Mouse (Mus musculus) lung, postnatal 0 days (tissue): ENCODE results near the gene Etv5. TPM values are rescaled to one million over a fixed set of nuclear protein-coding genes. Genes with fewer than 3 reads are reported as not detected.

ENCODE experiments used
- ATAC-seq: fragments of 200-750 bp; cut with Nextera tagmentation; 2 replicates; pipeline ENCODE4 v1.8.0; 2017; ENCODE audit warnings: moderate library complexity
- DNase-seq: peaks from one replicate; pipeline ENCODE4 v3.0.0-alpha.2; 2016; ENCODE audit warnings: low spot score
- H3K27ac ChIP-seq: fragments of 300-500 bp; sonication (generic); 2 replicates; pipeline ENCODE4 v1.5.1; 2014; ENCODE audit warnings: antibody characterized with exemption, mild to moderate bottlenecking, low read length, mixed read lengths
- H3K27me3 ChIP-seq: fragments of 300-500 bp; sonication (generic); replicated peaks from 2 replicates; pipeline ENCODE4 v1.6.1; 2014; ENCODE audit warnings: low read length, mixed read lengths; ENCODE audit not compliant: insufficient read depth
- H3K36me3 ChIP-seq: fragments of 300-500 bp; sonication (generic); 2 replicates; pipeline ENCODE4 v1.6.1; 2014; ENCODE audit warnings: low read length, mixed read lengths; ENCODE audit not compliant: insufficient read depth
- H3K4me1 ChIP-seq: fragments of 300-500 bp; sonication (generic); 2 replicates; pipeline ENCODE4 v1.6.1; 2014; ENCODE audit warnings: antibody characterized with exemption, low read depth, low read length, mixed read lengths; ENCODE audit not compliant: insufficient read depth
- H3K4me2 ChIP-seq: fragments of 300-500 bp; sonication (generic); replicated peaks from 2 replicates; pipeline ENCODE4 v1.6.1; 2014; ENCODE audit warnings: low read depth, mild to moderate bottlenecking, low read length, moderate library complexity, mixed read lengths
- H3K4me3 ChIP-seq: fragments of 300-500 bp; sonication (generic); 2 replicates; pipeline ENCODE4 v1.5.1; 2014; ENCODE audit warnings: low read depth, low read length
- H3K9ac ChIP-seq: fragments of 300-500 bp; sonication (generic); replicated peaks from 2 replicates; pipeline ENCODE4 v1.6.1; 2014; ENCODE audit warnings: low read depth, mild to moderate bottlenecking
- H3K9me3 ChIP-seq: fragments of 300-500 bp; sonication (generic); 2 replicates; pipeline ENCODE4 v1.6.1; 2016; ENCODE audit warnings: low read length, mixed read lengths
- CTCF ChIP-seq: IDR thresholded peaks from 2 replicates; pipeline ENCODE4 v1.5.1; 2016; ENCODE audit warnings: antibody characterized with exemption, mild to moderate bottlenecking
- EP300 ChIP-seq: IDR thresholded peaks from 2 replicates; pipeline ENCODE4 v1.6.1; 2016; ENCODE audit warnings: antibody characterized with exemption, mild to moderate bottlenecking, control low read depth
- WGBS: fragments of 180-500 bp; shearing (Covaris S2); extraction: QIAGEN DNeasy Blood & Tissue Kit; methylation state at CpG from one replicate; pipeline ENCODE4 v1.1.7; 2014; 5-methylcytosine and 5-hydroxymethylcytosine counted together
- polyA plus RNA-seq: library from polyadenylated mRNA; unstranded; fragments of >200 nt; fragmentation: Nextera tagmentation; extraction: Ambion mirVana; gene quantifications from 2 replicates; pipeline ENCODE4 v1.2.1, GENCODE M21; 2015

Gene Etv5
- polyA plus RNA-seq, 1 experiment from 2014 or later = 78.5 TPM

- H3K4me3 ChIP-seq = no peak overlapping the region
- H3K9ac ChIP-seq = no peak overlapping the region
- no peak overlapping the region for H3K27ac ChIP-seq
- TF ChIP-seq EP300 = no peak
- no peak for TF ChIP-seq CTCF
- WGBS = 75% methylated on average over 8 of the region's 8 CpGs
- no peaks in the 10 kb centered on the region for H3K36me3 ChIP-seq
- DNase-seq (no peak), ATAC-seq (no peak)
- no peaks in the 10 kb centered on the region for H3K9me3 ChIP-seq
- H3K4me2 ChIP-seq = no peak overlapping the region
- H3K27me3 ChIP-seq = no peaks in the 10 kb centered on the region
- no peaks in the 10 kb centered on the region for H3K4me1 ChIP-seq
Measured at GRCm38 (mm10) chr16:22380981-22381380, 58.5 kb downstream of the Etv5 start.

GRCm38 (mm10) chr16:22379986-22380385 lies 59.5 kb downstream of the Etv5 start:
- H3K27ac ChIP-seq = no peak overlapping the region
- WGBS = 51% methylated on average over 8 of the region's 8 CpGs
- ATAC-seq = no peak

GRCm38 (mm10) chr16:22379342-22379741 lies 60.2 kb downstream of the Etv5 start:
- Histone ChIP-seq H3K4me3 (no peak overlapping the region), H3K27me3 (no peaks in the 10 kb centered on the region), H3K9ac (no peak overlapping the region), H3K36me3 (no peaks in the 10 kb centered on the region), H3K27ac (no peak overlapping the region), H3K4me2 (no peak overlapping the region), H3K4me1 (no peaks in the 10 kb centered on the region), H3K9me3 (no peaks in the 10 kb centered on the region)
- no peak for TF ChIP-seq EP300
- ATAC-seq (peak; percentile 56), DNase-seq (peak; percentile 44)
- WGBS = 50% methylated on average over 4 of the region's 4 CpGs

More at GRCm38 (mm10) chr16:22379986-22380385, 59.5 kb downstream of the Etv5 start:
- H3K4me1 ChIP-seq = no peaks in the 10 kb centered on the region
- no peaks in the 10 kb centered on the region for H3K36me3 ChIP-seq
- H3K9me3 ChIP-seq = no peaks in the 10 kb centered on the region
- H3K9ac ChIP-seq = no peak overlapping the region
- DNase-seq = no peak
- no peak for TF ChIP-seq CTCF
- TF ChIP-seq EP300 = no peak
- H3K4me2 ChIP-seq = no peak overlapping the region
- H3K27me3 ChIP-seq = no peaks in the 10 kb centered on the region
- no peak overlapping the region for H3K4me3 ChIP-seq

- Histone ChIP-seq H3K4me3 (no peak overlapping the region), H3K9me3 (no peaks in the 10 kb centered on the region), H3K4me2 (no peak overlapping the region), H3K27me3 (no peaks in the 10 kb centered on the region), H3K27ac (no peak overlapping the region), H3K4me1 (no peaks in the 10 kb centered on the region), H3K9ac (no peak overlapping the region), H3K36me3 (no peaks in the 10 kb centered on the region)
- DNase-seq = no peak
- TF ChIP-seq CTCF = no peak
- TF ChIP-seq EP300 = no peak
- ATAC-seq = no peak
- WGBS = 51% methylated on average over 3 of the region's 3 CpGs
Measured at GRCm38 (mm10) chr16:22377714-22378113, 61.8 kb downstream of the Etv5 start.

GRCm38 (mm10) chr16:22374898-22375297 lies 64.6 kb downstream of the Etv5 start:
- H3K27ac ChIP-seq = no peak overlapping the region
- ATAC-seq = no peak
- DNase-seq = no peak
- no peak overlapping the region for H3K4me3 ChIP-seq
- H3K9ac ChIP-seq = no peak overlapping the region
- H3K9me3 ChIP-seq = no peaks in the 10 kb centered on the region
- 85% methylated on average over 2 of the region's 2 CpGs for WGBS
- H3K4me1 ChIP-seq = no peaks in the 10 kb centered on the region
- no peak overlapping the region for H3K4me2 ChIP-seq
- no peaks in the 10 kb centered on the region for H3K36me3 ChIP-seq
- TF ChIP-seq CTCF (peak; percentile 48), EP300 (no peak)
- H3K27me3 ChIP-seq = no peaks in the 10 kb centered on the region

GRCm38 (mm10) chr16:22372701-22373124 lies 66.8 kb downstream of the Etv5 start:
- Histone ChIP-seq H3K9me3 (no peaks in the 10 kb centered on the region), H3K4me3 (no peak overlapping the region), H3K27me3 (no peaks in the 10 kb centered on the region), H3K27ac (no peak overlapping the region), H3K4me1 (no peaks in the 10 kb centered on the region), H3K4me2 (no peak overlapping the region), H3K9ac (no peak overlapping the region), H3K36me3 (no peaks in the 10 kb centered on the region)
- DNase-seq (no peak), ATAC-seq (no peak)
- 24% methylated on average over 10 of the region's 10 CpGs for WGBS
- TF ChIP-seq EP300 (no peak), CTCF (no peak)

- Histone ChIP-seq H3K36me3 (no peaks in the 10 kb centered on the region), H3K9ac (no peak overlapping the region), H3K4me2 (no peak overlapping the region), H3K9me3 (no peaks in the 10 kb centered on the region), H3K4me3 (no peak overlapping the region), H3K27me3 (no peaks in the 10 kb centered on the region), H3K4me1 (no peaks in the 10 kb centered on the region), H3K27ac (no peak overlapping the region)
- TF ChIP-seq EP300 = no peak
- TF ChIP-seq CTCF = no peak
- DNase-seq (no peak), ATAC-seq (no peak)
- WGBS = 52% methylated on average over 1 of the region's 1 CpGs
Measured at GRCm38 (mm10) chr16:22372225-22372624, 67.3 kb downstream of the Etv5 start.
